Mouse (Mus musculus): ENCODE results near the gene Gxylt2.

Gxylt2 gene

GRCm38 (mm10) chr6:100848682-100849375 is 144.3 kb downstream of the Gxylt2 start:
- DNase-seq (ENCODE audit: low spot score) = no peak

- no peak for DNase-seq (ENCODE audit: low spot score)
Observed at GRCm38 (mm10) chr6:100850671-100851081, 146.1 kb downstream of the Gxylt2 start.

- DNase-seq (ENCODE audit: low spot score) = no peak
Observed at GRCm38 (mm10) chr6:100851083-100851482, 146.5 kb downstream of the Gxylt2 start.

Data from urinary bladder, postnatal 10 days (tissue).